In the genomic region with DNA sequence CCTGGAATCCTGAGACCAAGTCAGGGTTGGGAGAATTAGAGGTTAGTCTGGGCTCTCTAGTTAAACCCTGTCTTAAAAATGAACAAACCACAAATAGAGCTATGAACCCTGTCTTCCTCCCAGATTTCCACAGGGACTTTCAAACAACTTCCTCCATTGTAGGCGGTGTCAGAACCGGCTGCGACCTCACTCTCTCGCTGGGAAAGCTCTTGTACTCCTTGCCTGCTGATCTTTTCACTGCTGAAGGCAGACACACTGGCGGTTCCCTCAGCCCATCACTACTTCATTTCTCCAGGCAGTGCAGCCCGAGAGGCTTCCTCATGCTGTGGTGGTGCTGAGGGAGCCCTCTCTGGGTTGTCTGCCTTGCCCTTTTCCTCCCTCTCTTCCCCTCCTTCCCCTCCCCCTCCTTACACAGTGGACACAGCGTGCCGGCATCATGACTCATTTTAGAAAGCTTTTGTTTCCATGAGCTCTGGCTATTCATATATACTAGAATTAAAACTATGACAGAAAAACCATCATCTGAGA, we compare ENCODE assay signal across 7 mouse cellular contexts. TPM values are rescaled to one million over a fixed set of nuclear protein-coding genes. Genes with fewer than 3 reads are reported as not detected.
DNase-seq lines count a peak whose midpoint lies in the region; ATAC-seq and TF ChIP-seq lines count a peak whose summit lies in the region.

No protein-coding gene starts in this region.

- peaks cover 21% of the 10 kb centered on the region for H3K4me1 ChIP-seq in bone marrow macrophage, adult 2 months (ENCODE audit: control insufficient read depth, insufficient read depth, low read length)
- H3K4me1 ChIP-seq in intestine, embryonic 15.5 days (replicated peaks): peaks cover 16% of the 10 kb centered on the region
- H3K4me1 ChIP-seq in liver, embryonic 16.5 days (ENCODE audit: control insufficient read depth, low read depth, low read length): peaks cover 9% of the 10 kb centered on the region
- peaks cover 16% of the 10 kb centered on the region; the same call in 1 of the 2 replicates for H3K4me1 ChIP-seq in neural tube, embryonic 12.5 days

- peak overlapping the region; percentile 64 for H3K4me2 ChIP-seq in intestine, embryonic 15.5 days (replicated peaks)
- H3K4me2 ChIP-seq in liver, embryonic 16.5 days (ENCODE audit: low read depth, low read length): peak overlapping the region; percentile 55
- H3K4me2 ChIP-seq in neural tube, embryonic 12.5 days (replicated peaks): peak overlapping the region; percentile 76

- peak; percentile 79 for DNase-seq in NIH3T3 (ENCODE audit: low read depth)
- DNase-seq in layer of hippocampus, postnatal 25 days (ENCODE audit: extremely low spot score in 1 of 2, low spot score in 1 of 2): no peak

- 0 out of 2 replicates have a peak, but pooled peaks have one; percentile 52 for TF ChIP-seq POLR2A in bone marrow macrophage, adult 2 months (IDR thresholded peaks at IDR 0.05; ENCODE audit: borderline replicate concordance, low read depth, low read length)

- no peaks in the 10 kb centered on the region for H3K36me3 ChIP-seq in intestine, embryonic 15.5 days
- H3K36me3 ChIP-seq in liver, embryonic 16.5 days (ENCODE audit: control insufficient read depth, insufficient read depth): no peaks in the 10 kb centered on the region
- no peaks in the 10 kb centered on the region for H3K36me3 ChIP-seq in neural tube, embryonic 12.5 days

- peak overlapping the region; percentile 54 for H3K4me3 ChIP-seq in bone marrow macrophage, adult 2 months (ENCODE audit: insufficient read depth, low read length)
- H3K4me3 ChIP-seq in intestine, embryonic 15.5 days (replicated peaks): peak overlapping the region; percentile 28
- H3K4me3 ChIP-seq in liver, embryonic 16.5 days (ENCODE audit: low read depth, low read length): peak overlapping the region; percentile 42
- H3K4me3 ChIP-seq in neural tube, embryonic 12.5 days: no peak overlapping the region

- WGBS in intestine, embryonic 15.5 days: 2% methylated on average over 8 of the region's 8 CpGs
- WGBS in liver, embryonic 16.5 days (ENCODE audit: insufficient replicate concordance): 5% methylated on average over 8 of the region's 8 CpGs
- WGBS in neural tube, embryonic 12.5 days: 3% methylated on average over 8 of the region's 8 CpGs

- no peaks in the 10 kb centered on the region for H3K27me3 ChIP-seq in intestine, embryonic 15.5 days (replicated peaks)
- H3K27me3 ChIP-seq in liver, embryonic 16.5 days (ENCODE audit: control insufficient read depth, insufficient read depth, low read depth, low read length): 0 out of 2 replicates have a peak, but pooled peaks cover 2% of the 10 kb centered on the region
- no peaks in the 10 kb centered on the region; the same call in 1 of the 2 replicates for H3K27me3 ChIP-seq in neural tube, embryonic 12.5 days (replicated peaks)

- no peaks in the 10 kb centered on the region for H3K9me3 ChIP-seq in intestine, embryonic 15.5 days
- no peaks in the 10 kb centered on the region for H3K9me3 ChIP-seq in liver, embryonic 16.5 days (replicated peaks; ENCODE audit: control insufficient read depth, low read length)
- H3K9me3 ChIP-seq in neural tube, embryonic 12.5 days: no peaks in the 10 kb centered on the region

- TF ChIP-seq CTCF in bone marrow macrophage, adult 2 months (IDR thresholded peaks at IDR 0.05; ENCODE audit: low read depth, low read length): peak; percentile 8; the same call in 1 of the 2 replicates

- ATAC-seq in granulocyte monocyte progenitor cell, adult 5-6 weeks (replicated peaks; ENCODE audit: poor library complexity, severe bottlenecking): peak; percentile 36
- peak; percentile 48 for ATAC-seq in intestine, embryonic 15.5 days
- no peak for ATAC-seq in liver, embryonic 16.5 days (ENCODE audit: low read depth)
- peak; percentile 59 for ATAC-seq in neural tube, embryonic 12.5 days (ENCODE audit: low FRiP score, low read depth)

- H3K9ac ChIP-seq in intestine, embryonic 15.5 days: 0 out of 2 replicates have a peak overlapping the region, but pooled peaks have one; percentile 36
- peak overlapping the region; percentile 33; the same call in 1 of the 2 replicates for H3K9ac ChIP-seq in liver, embryonic 16.5 days (ENCODE audit: low read depth, low read length)
- no peak overlapping the region for H3K9ac ChIP-seq in neural tube, embryonic 12.5 days

- H3K27ac ChIP-seq in bone marrow macrophage, adult 2 months (ENCODE audit: insufficient read depth, low read depth, low read length): peak overlapping the region; percentile 62
- H3K27ac ChIP-seq in intestine, embryonic 15.5 days: peak overlapping the region; percentile 90
- peak overlapping the region; percentile 55; the same call in 1 of the 2 replicates for H3K27ac ChIP-seq in liver, embryonic 16.5 days (ENCODE audit: low read length)
- H3K27ac ChIP-seq in neural tube, embryonic 12.5 days: no peak overlapping the region

RNA-seq across cellular contexts. Expression of gene Fgfbp1, which starts 32.8 kb away (rescaled TPM):
- polyA plus RNA-seq in bone marrow macrophage, adult 2 months (2012; ENCODE audit: insufficient read depth, insufficient read length, missing spikeins): not detected in 2 replicates
- total RNA-seq in granulocyte monocyte progenitor cell, adult 5-6 weeks (2014; fragmentation: Nextera tagmentation): not detected in 2 replicates
- not detected in 2 replicates for total RNA-seq in granulocyte monocyte progenitor cell, adult 5-6 weeks (2017)
- 82.5 and 96.9 TPM in 2 replicates for polyA plus RNA-seq in intestine, embryonic 15.5 days (2015; fragmentation: Nextera tagmentation; extraction: Ambion mirVana)
- 1.3 and 1.8 TPM in 2 replicates for polyA plus RNA-seq in liver, embryonic 16.5 days (2015; fragmentation: Nextera tagmentation; extraction: Ambion mirVana)
- polyA plus RNA-seq in neural tube, embryonic 12.5 days (2016; fragmentation: Nextera tagmentation; extraction: Ambion mirVana): 1.3 and 1.7 TPM in 2 replicates
- total RNA-seq in layer of hippocampus, postnatal 25 days (2021): under 1 TPM; 0.39 to 0.54 TPM

RNA-seq across cellular contexts. Expression of gene Gm7879, which starts 35.9 kb away (rescaled TPM):
- not detected in 2 replicates for polyA plus RNA-seq in bone marrow macrophage, adult 2 months (2012; ENCODE audit: insufficient read depth, insufficient read length, missing spikeins)
- 3.5 and 8.0 TPM in 2 replicates for total RNA-seq in granulocyte monocyte progenitor cell, adult 5-6 weeks (2014; fragmentation: Nextera tagmentation)
- total RNA-seq in granulocyte monocyte progenitor cell, adult 5-6 weeks (2017): 13.4 and 14.1 TPM in 2 replicates
- 0.39 and 0.43 TPM in 2 replicates for polyA plus RNA-seq in intestine, embryonic 15.5 days (2015; fragmentation: Nextera tagmentation; extraction: Ambion mirVana)
- 0.93 TPM in 1 of 2 replicates, not detected in the other for polyA plus RNA-seq in liver, embryonic 16.5 days (2015; fragmentation: Nextera tagmentation; extraction: Ambion mirVana)
- polyA plus RNA-seq in neural tube, embryonic 12.5 days (2016; fragmentation: Nextera tagmentation; extraction: Ambion mirVana): 0.55 TPM in 1 of 2 replicates, not detected in the other
- total RNA-seq in layer of hippocampus, postnatal 25 days (2021): 10 to 100 TPM; 12.3 TPM

Comparison
In these comparisons a context has a peak if more than half of its experiments do, and no peak if none do; other contexts are left out.
1. RNA of gene Fgfbp1, which starts 32.8 kb away (polyA plus RNA-seq): 82.5 to 96.9 TPM in intestine, embryonic 15.5 days; 1.3 to 1.8 TPM in liver, embryonic 16.5 days, 1.3 to 1.7 TPM in neural tube, embryonic 12.5 days and not detected in bone marrow macrophage, adult 2 months; every median in the first group is over 10 times any median in the second.
2. Peak in every context shown above with its lines, with median percentiles within 50 percentile points of each other: H3K4me2 ChIP-seq.